Mouse (Mus musculus): ENCODE measurements around the gene Zdhhc20.

- no peak for TF ChIP-seq CTCF (IDR thresholded peaks at IDR 0.05; ENCODE audit: borderline replicate concordance, insufficient read depth, low read depth, low read length)
- no peak for TF ChIP-seq POLR2A (IDR thresholded peaks at IDR 0.05; ENCODE audit: borderline replicate concordance, insufficient read depth, low read length)
Observed at GRCm38 (mm10) chr14:57887171-57887570, 2.9 kb downstream of the Zdhhc20 start.
